Mouse (Mus musculus) heart, embryonic 13.5 days (tissue): ENCODE data around the gene Fam120a. TPM values are rescaled to one million over a fixed set of nuclear protein-coding genes. Genes with fewer than 3 reads are reported as not detected.

Experiments
- ATAC-seq: fragments of 200-750 bp; cut with Nextera tagmentation; 2 replicates; pipeline ENCODE4 v1.8.0; 2017; ENCODE audit warnings: moderate TSS enrichment; ENCODE audit not compliant: insufficient number of reproducible peaks, low FRiP score, low TSS enrichment; ENCODE audit errors: extremely low read depth
- H3K27ac ChIP-seq: fragments of 300-500 bp; sonication (generic); replicated peaks from 2 replicates; pipeline ENCODE4 v1.5.1; 2015; ENCODE audit warnings: moderate library complexity, mild to moderate bottlenecking, inconsistent platforms
- H3K27me3 ChIP-seq: fragments of 300-500 bp; sonication (generic); replicated peaks from 2 replicates; pipeline ENCODE4 v1.6.1; 2015; ENCODE audit warnings: mild to moderate bottlenecking, inconsistent platforms
- H3K36me3 ChIP-seq: fragments of 300-500 bp; sonication (generic); 2 replicates; pipeline ENCODE4 v1.6.1; 2015; ENCODE audit warnings: mild to moderate bottlenecking, inconsistent platforms
- H3K4me1 ChIP-seq: fragments of 300-500 bp; sonication (generic); 2 replicates; pipeline ENCODE4 v1.6.1; 2015; ENCODE audit warnings: inconsistent platforms
- H3K4me2 ChIP-seq: fragments of 300-500 bp; sonication (generic); 2 replicates; pipeline ENCODE4 v1.6.1; 2015; ENCODE audit warnings: inconsistent platforms, mild to moderate bottlenecking, moderate library complexity
- H3K4me3 ChIP-seq: fragments of 300-500 bp; sonication (generic); 2 replicates; pipeline ENCODE4 v1.5.1; 2015; ENCODE audit warnings: moderate library complexity, mild to moderate bottlenecking, inconsistent platforms
- H3K9ac ChIP-seq: fragments of 300-500 bp; sonication (generic); 2 replicates; pipeline ENCODE4 v1.6.1; 2015; ENCODE audit warnings: inconsistent platforms, mild to moderate bottlenecking, moderate library complexity
- H3K9me3 ChIP-seq: fragments of 300-500 bp; sonication (generic); 2 replicates; pipeline ENCODE4 v1.6.1; 2016; ENCODE audit warnings: inconsistent platforms
- WGBS: fragments of 180-500 bp; shearing (Covaris S2); methylation state at CpG from one replicate; pipeline ENCODE4 v1.1.7; 2015; ENCODE audit warnings: mixed read lengths; 5-methylcytosine and 5-hydroxymethylcytosine counted together
- polyA plus RNA-seq: library from polyadenylated mRNA; unstranded; fragments of >200 nt; fragmentation: Nextera tagmentation; extraction: Ambion mirVana; gene quantifications from 2 replicates; pipeline ENCODE4 v1.2.1, GENCODE M21; 2015

The Fam120a gene
- polyA plus RNA-seq, 1 experiment from 2014 or later, result 17.2 TPM

DNA sequence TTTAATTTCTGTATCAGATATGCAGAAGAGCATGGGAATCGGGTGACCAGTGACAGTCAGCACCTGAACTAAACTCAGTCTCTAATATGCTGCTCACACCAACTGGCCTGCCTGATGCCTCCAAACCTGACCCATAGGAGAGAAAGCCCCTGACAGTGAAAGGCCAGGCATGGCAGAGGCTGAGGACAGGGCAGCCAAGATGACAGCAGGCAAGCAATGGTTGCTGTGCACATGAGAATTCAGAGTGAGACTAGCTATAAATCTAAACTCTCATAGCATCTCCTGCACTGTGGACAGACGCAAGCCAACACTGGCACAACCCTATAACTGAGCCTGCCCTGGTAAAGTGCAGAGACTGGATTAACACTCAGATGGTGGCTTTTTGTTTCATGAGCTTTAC, 117.5 kb downstream of the Fam120a start:
- H3K4me1 ChIP-seq, result peaks cover 71% of the 10 kb centered on the region
- no peak for ATAC-seq

DNA sequence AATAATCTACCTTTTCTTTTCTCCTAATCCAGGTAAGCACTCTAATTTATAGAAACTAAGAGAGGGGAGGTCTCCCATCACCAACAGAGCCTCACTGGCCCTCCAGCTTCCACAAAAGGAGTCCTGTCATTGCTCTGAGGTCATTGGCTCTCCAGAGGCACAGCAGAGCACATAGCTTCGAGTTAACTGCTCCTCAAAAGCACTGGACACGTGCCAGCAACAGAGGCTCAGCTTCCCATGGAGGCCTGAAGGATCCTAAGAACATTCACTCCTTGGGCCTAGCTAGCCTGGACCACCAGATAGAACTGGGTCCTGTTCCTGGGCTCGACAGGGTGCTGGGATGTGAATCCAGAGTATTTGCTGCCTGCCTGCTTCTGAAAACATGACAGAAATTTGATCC, 118.7 kb downstream of the Fam120a start:
- Histone ChIP-seq H3K36me3 (no peaks in the 10 kb centered on the region), H3K4me3 (no peak overlapping the region), H3K4me2 (no peak overlapping the region), H3K27me3 (no peaks in the 10 kb centered on the region), H3K9me3 (no peaks in the 10 kb centered on the region), H3K4me1 (peaks cover 65% of the 10 kb centered on the region), H3K27ac (peak overlapping the region; percentile 70), H3K9ac (peak overlapping the region; percentile 50)
- 13% methylated on average over 3 of the region's 3 CpGs for WGBS
- ATAC-seq, result peak; percentile 47; the same call in 1 of the 2 replicates

More for the DNA sequence above, 117.5 kb downstream of the Fam120a start:
- WGBS, result 78% methylated on average over 2 of the region's 2 CpGs
- no peak overlapping the region for H3K4me2 ChIP-seq
- H3K36me3 ChIP-seq, result no peaks in the 10 kb centered on the region
- no peak overlapping the region for H3K27ac ChIP-seq
- H3K9ac ChIP-seq, result no peak overlapping the region
- H3K9me3 ChIP-seq, result no peaks in the 10 kb centered on the region
- no peaks in the 10 kb centered on the region for H3K27me3 ChIP-seq
- H3K4me3 ChIP-seq, result no peak overlapping the region

DNA sequence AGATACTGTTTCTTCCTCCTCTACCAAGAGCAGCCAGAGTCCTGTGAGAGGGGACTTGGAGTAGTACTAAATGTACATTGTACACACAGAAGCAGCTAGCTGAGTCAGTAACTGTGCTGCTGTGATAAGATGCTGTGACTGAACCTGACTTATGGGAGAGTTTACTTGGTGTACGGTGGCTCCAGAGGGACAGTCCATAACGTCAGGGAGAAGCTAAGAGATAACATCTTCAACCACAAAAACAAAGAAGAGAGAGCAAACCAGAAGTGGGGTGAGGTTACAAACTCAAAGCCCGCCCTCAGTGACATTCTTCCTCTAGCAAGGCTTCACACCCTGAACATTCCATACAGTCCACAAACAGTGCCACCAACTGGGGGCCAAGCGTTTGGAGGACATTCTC, 122.5 kb downstream of the Fam120a start:
- no peak overlapping the region; the same call in 1 of the 2 replicates for H3K4me2 ChIP-seq
- ATAC-seq, result no peak; the same call in 1 of the 2 replicates
- no peak overlapping the region for H3K4me3 ChIP-seq
- H3K27me3 ChIP-seq, result no peaks in the 10 kb centered on the region
- H3K36me3 ChIP-seq, result no peaks in the 10 kb centered on the region; the same call in 1 of the 2 replicates
- H3K27ac ChIP-seq, result no peak overlapping the region
- 30% methylated on average over 4 of the region's 4 CpGs for WGBS
- H3K4me1 ChIP-seq, result peaks cover 51% of the 10 kb centered on the region
- H3K9me3 ChIP-seq, result no peaks in the 10 kb centered on the region
- H3K9ac ChIP-seq, result no peak overlapping the region

DNA sequence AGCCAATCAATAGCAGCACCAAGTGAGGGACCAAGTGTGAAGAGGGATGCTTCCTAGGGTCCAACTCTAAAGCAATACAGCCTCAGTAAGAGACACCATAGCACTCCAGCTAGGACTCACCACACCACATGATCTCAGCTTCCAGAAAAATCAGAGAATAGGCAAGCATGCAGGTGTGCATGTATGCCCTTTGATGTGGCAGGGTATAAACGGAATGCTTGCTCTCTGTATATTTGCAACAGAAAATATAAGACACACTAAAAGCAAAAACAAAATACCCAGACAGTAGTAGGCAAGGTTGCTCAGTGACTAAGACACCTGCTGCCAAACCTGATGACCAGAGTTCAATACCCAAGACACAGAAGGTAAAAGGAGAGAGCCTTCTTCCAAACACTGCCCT, 124.3 kb downstream of the Fam120a start:
- 81% methylated on average over 1 of the region's 1 CpGs for WGBS
- Histone ChIP-seq H3K36me3 (no peaks in the 10 kb centered on the region; the same call in 1 of the 2 replicates), H3K9me3 (no peaks in the 10 kb centered on the region), H3K9ac (no peak overlapping the region), H3K27ac (no peak overlapping the region), H3K4me3 (no peak overlapping the region), H3K4me1 (peaks cover 38% of the 10 kb centered on the region), H3K4me2 (no peak overlapping the region), H3K27me3 (no peaks in the 10 kb centered on the region)
- no peak for ATAC-seq

DNA sequence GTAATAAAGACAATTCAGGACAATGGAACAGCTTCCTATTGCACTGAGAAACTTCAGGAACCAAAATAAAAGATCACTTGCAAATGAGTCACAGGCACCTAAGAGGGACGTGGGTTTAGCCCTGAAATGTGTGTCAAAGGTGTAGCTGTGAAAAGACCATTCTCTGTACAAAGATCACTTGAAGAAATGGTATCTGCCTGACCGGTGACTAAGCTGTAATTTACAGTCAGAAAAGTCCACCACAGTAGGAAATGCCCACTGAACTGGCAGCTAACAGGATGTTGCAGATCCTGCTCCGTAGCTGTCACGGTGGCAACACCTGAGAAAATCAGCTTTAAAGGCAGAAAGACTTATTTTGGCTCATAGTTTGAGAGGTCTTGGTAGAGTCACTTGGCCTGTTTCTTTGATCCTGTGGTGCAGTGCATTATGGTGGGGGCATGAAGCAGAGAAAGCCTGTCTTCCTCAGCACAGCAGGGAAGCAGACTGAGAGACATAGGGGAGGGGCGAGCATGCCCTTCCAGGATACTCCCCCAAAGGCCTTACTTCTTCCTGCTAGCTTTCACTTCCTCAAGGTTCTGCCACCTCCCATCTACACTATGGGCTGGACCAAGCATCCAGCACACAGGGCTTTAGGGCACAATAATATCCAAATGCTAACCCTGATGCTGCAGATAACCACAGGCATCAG, 125.8 kb downstream of the Fam120a start:
- Histone ChIP-seq H3K27ac (no peak overlapping the region), H3K4me2 (no peak overlapping the region), H3K9ac (no peak overlapping the region), H3K36me3 (no peaks in the 10 kb centered on the region; the same call in 1 of the 2 replicates), H3K4me1 (peaks cover 40% of the 10 kb centered on the region), H3K9me3 (no peaks in the 10 kb centered on the region), H3K27me3 (no peaks in the 10 kb centered on the region), H3K4me3 (no peak overlapping the region)
- ATAC-seq, result no peak
- 74% methylated on average over 5 of the region's 5 CpGs for WGBS

DNA sequence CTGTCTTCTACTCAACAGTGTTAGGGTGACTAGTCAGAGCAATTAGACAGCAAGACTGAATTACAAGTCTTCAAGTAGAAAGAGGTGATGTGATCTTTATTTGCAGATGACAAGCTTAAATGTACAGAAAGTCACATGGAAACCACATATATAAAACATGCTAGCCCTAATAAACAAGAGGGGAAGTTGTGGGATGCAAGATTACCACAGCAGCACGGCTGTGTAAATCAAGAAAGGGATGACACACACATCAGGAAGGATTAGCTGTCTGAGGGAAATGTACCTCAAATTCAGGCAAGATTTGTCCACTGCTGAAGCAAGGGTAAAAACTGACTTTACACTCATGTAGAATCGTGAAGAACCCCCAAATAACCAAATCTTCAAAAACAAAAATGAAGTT, 129.5 kb downstream of the Fam120a start:
- Histone ChIP-seq H3K9me3 (no peaks in the 10 kb centered on the region), H3K4me3 (no peak overlapping the region), H3K27ac (no peak overlapping the region), H3K9ac (no peak overlapping the region), H3K36me3 (peaks cover 14% of the 10 kb centered on the region), H3K4me1 (peaks cover 42% of the 10 kb centered on the region), H3K4me2 (no peak overlapping the region), H3K27me3 (no peaks in the 10 kb centered on the region)
- no peak for ATAC-seq
- 79% methylated on average over 2 of the region's 2 CpGs for WGBS

DNA sequence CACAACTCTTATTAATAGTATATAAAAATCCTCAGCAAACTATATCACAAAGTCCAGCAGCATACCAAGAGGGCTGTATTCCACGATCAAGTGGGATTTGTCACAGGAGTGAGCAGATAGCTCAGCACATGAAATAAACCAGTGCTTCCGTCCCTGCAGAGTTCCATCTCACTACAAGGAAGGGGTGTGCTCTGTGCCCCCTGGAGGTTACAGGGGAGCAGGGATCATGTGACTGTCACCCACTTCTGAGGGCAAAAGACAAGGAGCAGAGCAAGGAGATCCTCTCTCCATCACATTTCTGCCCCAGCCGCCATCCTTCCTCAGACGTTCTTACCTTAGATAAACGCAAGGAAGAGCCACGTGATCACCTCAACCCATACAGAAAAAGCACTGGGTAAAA, 130.3 kb downstream of the Fam120a start:
- Histone ChIP-seq H3K4me1 (peaks cover 42% of the 10 kb centered on the region), H3K4me3 (no peak overlapping the region), H3K4me2 (no peak overlapping the region), H3K27me3 (no peaks in the 10 kb centered on the region), H3K36me3 (peaks cover 19% of the 10 kb centered on the region), H3K9ac (no peak overlapping the region), H3K9me3 (no peaks in the 10 kb centered on the region), H3K27ac (no peak overlapping the region)
- WGBS, result 61% methylated on average over 6 of the region's 6 CpGs
- ATAC-seq, result no peak

DNA sequence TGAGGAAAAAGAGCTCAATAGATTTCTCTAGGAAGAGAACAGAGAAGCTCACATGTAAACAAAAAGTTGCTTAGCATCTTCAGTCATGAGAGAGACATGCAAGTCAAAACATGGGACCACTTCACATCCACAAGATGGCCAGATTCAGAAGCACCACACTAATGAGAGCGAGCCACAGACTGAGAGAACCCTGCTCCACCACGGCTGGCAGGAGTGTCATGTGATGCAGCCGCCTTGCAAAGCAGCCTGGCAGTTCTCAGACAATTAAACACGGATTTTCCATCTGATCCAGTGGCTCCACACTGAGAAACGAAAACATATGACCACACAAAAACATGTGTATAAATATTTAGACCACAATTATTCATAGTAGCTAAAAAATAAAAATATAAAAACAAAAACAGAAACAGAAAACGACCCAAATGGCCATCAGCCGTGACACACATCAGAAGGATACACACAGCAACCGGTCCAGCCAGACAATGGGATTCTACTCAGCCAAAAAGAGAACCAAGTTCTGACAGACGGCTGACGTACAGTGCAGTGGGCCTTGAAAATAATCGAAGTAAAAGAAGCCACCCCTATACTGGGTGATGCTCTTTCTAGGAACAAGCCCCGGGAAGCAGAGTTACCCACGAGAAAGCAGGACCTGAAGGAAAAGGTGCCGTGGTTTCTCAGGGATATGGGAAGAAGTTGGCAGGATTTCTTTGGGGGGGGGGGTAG, 137.1 kb downstream of the Fam120a start:
- Histone ChIP-seq H3K9ac (no peak overlapping the region), H3K27ac (no peak overlapping the region), H3K4me1 (peaks cover 6% of the 10 kb centered on the region; the same call in 1 of the 2 replicates), H3K27me3 (no peaks in the 10 kb centered on the region), H3K4me2 (no peak overlapping the region), H3K36me3 (peaks cover 84% of the 10 kb centered on the region), H3K4me3 (no peak overlapping the region), H3K9me3 (no peaks in the 10 kb centered on the region)
- ATAC-seq, result no peak
- 81% methylated on average over 14 of the region's 14 CpGs for whole genome bisulfite sequencing

DNA sequence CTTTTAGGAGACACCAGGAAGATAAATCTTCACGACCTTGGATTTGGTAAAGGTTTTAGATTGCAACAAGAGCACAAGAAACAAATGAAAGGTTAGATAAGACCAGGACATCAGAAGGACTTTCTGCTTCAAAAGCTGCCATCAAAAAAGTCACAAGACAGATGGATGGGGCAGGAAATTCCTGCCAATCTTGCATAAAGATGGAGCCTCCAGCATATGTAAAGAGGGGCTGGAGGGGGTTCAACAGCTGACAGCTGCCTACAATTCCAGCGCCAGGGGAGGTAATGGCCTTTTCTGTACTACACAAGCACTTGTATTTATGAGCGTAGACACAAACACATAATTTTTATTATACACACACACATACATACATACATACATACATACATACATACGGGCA, 138.0 kb downstream of the Fam120a start:
- Histone ChIP-seq H3K27ac (no peak overlapping the region), H3K27me3 (no peaks in the 10 kb centered on the region), H3K9ac (no peak overlapping the region), H3K4me2 (no peak overlapping the region), H3K36me3 (peaks cover 90% of the 10 kb centered on the region), H3K4me3 (no peak overlapping the region), H3K4me1 (no peaks in the 10 kb centered on the region), H3K9me3 (no peaks in the 10 kb centered on the region)
- ATAC-seq, result no peak
- whole genome bisulfite sequencing, result 80% methylated on average over 4 of the region's 4 CpGs

Other genes with a start within 250 kb of the Fam120a start
- gene Phf2, start 96.9 kb downstream of the Fam120a start, polyA plus RNA-seq, result 3.6 and 4.3 TPM in 2 replicates
- 0.98 and 1.5 TPM in 2 replicates for gene Wnk2, start 180.0 kb upstream of the Fam120a start, polyA plus RNA-seq
- gene Ninj1, start 219.5 kb upstream of the Fam120a start, polyA plus RNA-seq, result 61.2 and 65.2 TPM in 2 replicates
- 89.0 and 91.2 TPM in 2 replicates for gene Card19, start 248.0 kb upstream of the Fam120a start, polyA plus RNA-seq